Mouse (Mus musculus) frontal cortex, postnatal 36 days (tissue): ENCODE data around the gene Rae1.

ENCODE experiments used
- DNase-seq, 2 experiments: peaks; one replicate each; pipeline ENCODE4 v3.0.0; 2022; ENCODE audit warnings: low spot score in 2 of 2

The Rae1 gene

GRCm38 (mm10) chr2:172999630-173000284 is at the start of gene Rae1:
TSS of gene Rae1 (plus strand) at chr2:173000117.
- peak; percentile 99 for DNase-seq

DNA sequence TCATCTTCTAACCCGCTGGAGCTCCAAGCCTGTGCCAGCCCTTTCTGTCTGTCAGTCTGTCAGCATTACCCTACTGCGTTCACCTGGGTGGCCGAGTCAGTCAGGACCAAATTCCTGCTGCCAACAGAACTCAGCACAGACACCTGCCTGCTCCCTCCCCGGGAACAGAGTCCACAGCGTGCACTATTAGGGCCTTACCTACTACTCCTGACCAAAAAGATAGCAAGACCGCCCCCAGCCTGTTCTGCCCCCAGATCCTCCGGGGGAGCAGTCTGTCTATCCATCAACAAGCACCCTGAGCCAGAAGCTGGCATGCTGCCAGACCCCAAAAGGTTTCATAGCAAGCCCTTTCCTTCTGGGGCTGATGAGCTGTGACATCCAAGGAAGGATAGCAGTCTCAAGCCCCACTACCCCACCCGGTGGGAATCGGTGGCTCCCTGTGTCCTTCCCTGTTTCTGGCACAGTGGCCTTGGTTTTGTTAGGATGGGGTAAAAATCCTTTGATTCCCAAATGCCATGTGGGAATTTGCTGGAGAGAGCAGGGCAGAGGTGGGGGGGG is 49.7 kb upstream of the Rae1 start:
- no peak for DNase-seq

- DNase-seq: no peak
Observed at GRCm38 (mm10) chr2:172950722-172951121, 49.2 kb upstream of the Rae1 start.

DNA sequence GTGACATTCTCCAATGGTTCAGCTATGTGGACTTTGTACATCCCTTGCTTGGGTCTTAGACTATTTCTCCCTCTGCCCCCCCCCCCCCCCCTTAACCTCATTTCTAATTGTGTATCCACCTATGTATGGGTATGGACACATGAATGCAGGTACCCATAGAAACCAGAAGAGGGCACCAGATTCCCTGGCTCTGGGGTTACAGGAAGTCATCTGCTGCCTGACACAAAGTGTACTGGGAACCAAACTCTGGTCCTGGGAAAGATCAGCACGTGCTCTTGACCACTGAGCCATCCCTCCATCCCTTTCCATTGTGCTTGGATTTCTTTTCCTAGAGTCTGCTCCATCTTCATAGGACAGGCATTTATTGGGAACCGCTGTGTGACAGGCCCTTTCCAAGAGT is 47.9 kb upstream of the Rae1 start:
- DNase-seq: no peak

- DNase-seq: no peak
Observed at GRCm38 (mm10) chr2:172958579-172958978, 41.3 kb upstream of the Rae1 start.

DNA sequence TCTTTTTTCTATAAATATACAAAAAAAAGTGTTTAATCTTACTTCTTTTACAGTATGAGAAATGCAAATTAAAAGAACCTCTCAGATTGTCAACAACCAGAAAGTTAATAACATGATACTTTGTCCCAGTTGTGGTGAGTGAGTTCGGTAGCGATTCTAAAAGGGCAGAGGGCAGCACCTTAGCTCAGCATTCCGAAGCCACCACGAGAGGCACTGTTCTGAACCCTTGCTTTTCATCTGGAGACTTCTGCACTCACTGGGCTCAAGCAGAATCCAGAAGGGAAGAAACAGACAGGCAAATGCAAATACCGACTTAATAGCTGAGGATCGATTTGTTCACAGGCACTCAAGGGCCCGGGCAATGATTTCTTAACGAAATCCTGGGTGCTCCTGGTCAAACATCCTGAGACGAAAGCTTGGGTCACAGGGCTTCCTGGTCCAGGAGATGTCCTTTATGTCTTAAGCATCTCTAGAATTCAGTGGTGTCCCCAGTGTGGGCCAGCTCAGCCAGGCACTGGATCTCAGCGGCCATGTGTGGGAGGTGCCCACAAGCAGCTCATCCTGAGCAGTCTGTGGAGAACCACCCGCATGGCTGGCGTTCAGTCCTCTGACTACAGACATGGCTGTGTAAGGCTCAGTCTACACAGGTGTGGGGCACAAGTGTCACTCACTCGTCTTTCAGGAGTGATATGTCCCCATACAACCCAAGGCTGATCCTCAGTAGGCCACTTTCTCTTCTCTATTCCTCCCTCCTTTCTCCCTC is 40.7 kb upstream of the Rae1 start:
- DNase-seq: no peak

- DNase-seq: no peak
Observed at GRCm38 (mm10) chr2:172960350-172960749, 39.6 kb upstream of the Rae1 start.

DNA sequence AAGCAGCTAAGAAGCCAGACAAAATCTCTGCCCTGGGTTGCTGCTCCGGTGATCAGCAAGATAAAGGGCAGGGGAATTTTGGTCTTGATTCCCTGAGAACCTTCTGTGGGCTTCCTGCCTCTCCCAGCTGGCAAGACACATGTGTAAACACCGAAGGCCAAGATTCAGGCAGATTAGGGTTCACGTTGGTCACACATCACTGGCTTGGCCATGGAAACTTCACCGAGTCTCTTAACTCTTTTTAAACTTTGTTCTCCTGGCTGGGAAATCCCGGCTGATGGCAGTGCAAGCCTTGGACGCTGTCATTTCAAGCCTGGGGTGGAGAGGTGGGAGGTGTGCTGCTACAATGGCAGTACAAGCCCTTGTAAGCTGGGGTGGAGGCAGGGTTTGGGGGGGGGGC is 38.7 kb upstream of the Rae1 start:
- DNase-seq: no peak

GRCm38 (mm10) chr2:172965249-172965648 is 34.7 kb upstream of the Rae1 start:
- no peak for DNase-seq

GRCm38 (mm10) chr2:172966480-172966879 is 33.4 kb upstream of the Rae1 start:
- no peak for DNase-seq

- DNase-seq: no peak
Observed at GRCm38 (mm10) chr2:172971865-172972264, 28.1 kb upstream of the Rae1 start.

- no peak for DNase-seq
Observed at GRCm38 (mm10) chr2:172973806-172974565, 25.9 kb upstream of the Rae1 start.

GRCm38 (mm10) chr2:172974701-172975100 is 25.2 kb upstream of the Rae1 start:
- no peak for DNase-seq

DNA sequence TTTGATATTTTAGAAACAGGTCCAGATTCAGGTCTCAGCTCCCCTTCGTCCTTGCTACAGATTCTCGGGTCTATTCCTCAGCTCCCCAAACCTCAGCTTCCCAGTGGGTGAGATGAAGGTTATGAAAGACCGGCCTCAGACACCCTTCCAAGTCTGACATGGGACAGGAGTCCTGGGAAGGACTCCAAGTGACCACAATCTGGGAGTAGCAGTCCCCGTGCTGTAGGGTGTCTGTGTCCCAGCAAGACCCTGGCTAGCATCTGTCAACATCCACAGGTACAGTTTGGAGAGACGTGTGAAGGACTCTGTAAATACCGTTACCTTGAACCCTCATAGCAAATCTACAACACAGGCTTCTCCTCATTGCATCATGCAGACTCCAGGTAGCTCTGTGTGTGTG is 24.8 kb upstream of the Rae1 start:
- no peak for DNase-seq

DNA sequence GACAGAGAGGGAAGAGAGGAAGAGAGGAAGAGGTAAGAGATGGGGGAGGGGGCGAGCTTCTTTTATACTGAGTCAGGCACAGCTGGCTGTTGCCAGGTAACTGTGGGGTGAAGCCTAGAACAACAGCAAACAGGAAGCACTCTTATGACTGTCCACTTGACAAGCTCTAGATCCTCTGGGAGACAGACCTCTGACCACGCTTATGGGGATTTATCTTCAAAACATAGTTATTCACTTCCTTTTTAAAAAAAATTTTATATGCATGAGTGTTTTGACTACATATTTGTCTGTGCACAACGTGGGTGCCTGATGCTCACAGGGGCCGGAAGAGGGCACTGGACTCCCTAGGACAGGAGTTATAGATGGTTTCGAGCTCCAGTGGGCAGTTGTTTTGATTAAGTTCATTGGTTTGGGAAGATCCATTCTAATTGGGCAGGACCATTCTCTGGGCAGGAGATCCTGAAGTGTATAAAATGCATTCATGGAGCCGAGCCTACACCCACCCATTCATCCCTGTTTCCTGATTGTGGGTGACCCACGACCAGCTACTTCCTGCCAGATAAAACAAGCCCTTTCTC is 23.2 kb upstream of the Rae1 start:
- DNase-seq: no peak

- no peak for DNase-seq
Observed at GRCm38 (mm10) chr2:172977409-172978130, 22.3 kb upstream of the Rae1 start, which contains the start of gene Spo11. TSS of gene Spo11 (plus strand) at chr2:172977700.

DNA sequence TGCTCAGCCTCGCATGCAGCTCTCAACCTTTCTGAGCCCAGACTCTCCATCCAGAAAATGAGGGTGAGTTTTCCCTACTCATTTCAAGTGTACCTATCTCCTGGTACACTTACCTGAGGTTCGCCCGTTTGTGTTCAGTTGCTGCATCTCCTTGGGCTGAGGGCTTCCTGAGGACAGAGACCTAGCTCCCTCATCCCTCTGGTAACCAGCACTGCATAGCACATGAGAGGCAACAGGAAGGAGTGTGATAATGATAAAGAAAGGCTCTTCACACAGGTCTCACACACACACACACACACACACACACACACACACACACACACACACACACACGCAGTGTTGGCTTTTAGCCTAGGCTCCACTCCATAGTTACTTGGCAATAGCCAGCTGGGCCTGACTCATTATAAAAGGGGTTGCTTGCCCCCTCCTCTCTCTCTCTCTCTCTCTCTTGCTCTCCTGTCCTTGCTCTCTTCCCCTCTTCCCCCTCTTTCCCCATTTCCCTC is 21.7 kb upstream of the Rae1 start:
- no peak for DNase-seq

DNA sequence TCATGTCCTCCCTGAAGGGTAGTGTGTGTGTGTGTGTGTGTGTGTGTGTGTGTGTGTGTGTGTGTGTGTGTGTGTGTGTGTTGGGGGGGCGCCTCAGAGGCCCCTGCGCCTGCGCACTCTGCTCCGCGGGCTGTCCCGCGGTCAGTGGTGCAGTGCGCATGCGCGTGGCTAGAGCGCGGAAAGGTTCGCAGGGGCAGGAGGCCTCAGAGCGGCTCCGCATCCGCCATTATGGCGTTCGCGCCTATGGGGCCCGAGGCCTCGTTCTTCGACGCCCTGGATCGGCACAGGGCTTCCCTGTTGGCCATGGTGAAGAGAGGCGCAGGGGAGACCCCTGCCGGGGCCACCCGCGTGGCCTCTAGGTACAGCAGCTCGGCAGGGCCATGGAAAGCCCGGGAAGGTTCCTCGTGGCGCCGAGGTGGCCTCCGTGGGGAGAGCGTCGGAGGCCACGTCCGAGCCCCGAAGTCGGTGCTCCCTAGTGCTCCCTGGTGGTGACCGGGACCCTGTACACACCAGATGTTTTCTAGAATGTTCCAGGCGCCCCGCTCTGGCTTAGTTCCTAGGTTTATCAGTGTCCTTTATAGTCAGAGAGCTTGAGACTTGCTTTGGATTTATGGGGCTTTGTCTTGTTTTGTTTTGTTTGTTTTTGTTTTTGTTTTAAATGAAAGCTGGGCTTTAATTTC is 20.1 kb upstream of the Rae1 start:
- DNase-seq: no peak

DNA sequence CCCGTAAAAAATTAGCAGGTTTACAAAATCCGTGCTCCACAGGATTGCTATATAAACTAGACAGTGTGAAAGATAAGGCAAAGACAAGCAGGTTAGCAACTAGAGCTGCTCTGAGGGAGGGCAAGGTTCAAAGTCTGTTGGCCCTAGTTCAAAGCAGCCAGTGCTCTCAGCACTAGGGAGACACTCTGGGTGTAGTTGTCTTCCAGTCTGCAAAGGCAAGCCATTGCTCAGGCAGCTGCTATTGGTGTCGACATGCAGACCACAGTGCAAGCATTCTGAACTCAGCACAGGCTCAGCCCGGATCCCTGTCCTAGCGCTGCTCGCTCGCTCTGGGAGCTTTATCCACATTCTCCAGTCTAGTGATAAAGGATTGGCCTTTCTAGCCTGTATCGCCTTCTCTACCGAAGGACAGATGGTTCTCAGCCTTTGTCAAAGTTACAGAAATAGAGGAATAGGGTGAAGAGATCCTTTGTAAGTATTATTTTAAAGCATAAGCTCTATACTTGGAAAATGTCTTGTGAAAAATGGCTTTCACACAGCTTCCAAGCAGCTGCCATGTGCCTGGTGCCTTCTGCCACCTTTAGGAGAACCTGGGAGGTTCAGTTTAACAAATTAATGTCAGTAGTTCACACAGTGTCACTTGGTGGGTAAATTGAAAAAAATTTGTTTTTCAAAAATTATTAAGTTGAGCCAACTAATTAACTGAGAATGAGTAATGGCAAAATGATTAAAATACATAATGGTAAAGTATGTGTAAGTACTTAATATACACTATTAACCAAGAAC is 16.9 kb upstream of the Rae1 start:
- peak in 1 of 2 experiments; percentile 13 for DNase-seq

- no peak for DNase-seq
Observed at GRCm38 (mm10) chr2:172990161-172990560, 9.8 kb upstream of the Rae1 start.
